Mouse (Mus musculus): Measurements from ENCODE around the gene Gm12248.

DNA sequence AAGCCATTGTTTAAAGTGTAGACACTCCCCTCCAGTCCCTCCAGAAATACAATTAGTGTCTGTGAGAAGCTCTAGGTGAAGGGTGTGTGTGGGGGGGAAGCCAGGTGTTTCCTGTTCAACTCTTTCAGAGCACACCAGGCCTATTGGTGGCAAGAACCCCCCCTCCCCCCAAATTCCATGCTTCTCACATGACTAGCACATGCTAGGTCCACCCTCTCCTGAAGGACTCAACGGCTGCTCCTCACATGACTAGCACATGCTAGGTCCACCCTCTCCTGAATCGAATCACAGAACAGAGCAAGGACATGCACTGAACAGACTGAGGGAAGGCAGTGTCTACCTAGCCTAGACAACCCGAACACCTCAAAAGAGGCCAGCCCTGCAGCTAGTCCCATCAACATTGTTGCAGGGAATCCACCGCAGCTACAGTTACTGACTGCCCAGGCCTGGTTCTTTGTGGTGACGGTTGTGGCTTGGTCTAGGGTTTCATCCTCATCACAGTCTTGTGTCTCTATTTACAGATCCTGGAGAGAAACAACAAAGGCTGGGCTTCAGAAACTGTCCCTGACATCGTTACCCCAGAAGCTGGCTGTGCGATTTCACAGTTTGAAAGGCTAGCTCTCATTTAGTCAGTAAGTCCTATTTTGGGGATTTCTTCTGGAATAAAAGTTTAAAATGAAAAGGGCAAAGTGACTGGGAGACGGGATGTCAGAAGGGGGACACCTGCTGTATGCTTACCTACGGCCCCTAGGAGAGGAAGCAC lies 9.8 kb upstream of the Gm12248 start:
- no peak for TF ChIP-seq CTCF (IDR thresholded peaks at IDR 0.05; ENCODE audit: low read depth)
- no peak for TF ChIP-seq EP300 (IDR thresholded peaks at IDR 0.05; ENCODE audit: low read depth)
